Mouse (Mus musculus): Measurements from ENCODE around the gene Stx5a. TPM values are rescaled to one million over a fixed set of nuclear protein-coding genes. Genes with fewer than 3 reads are reported as not detected.
A peak's percentile ranks its signal among the peaks of the same experiment; 100 is the strongest.

Stx5a gene
- polyA plus RNA-seq, 1 experiment from 2014 or later: 175 TPM

- Histone ChIP-seq H3K4me3 (replicated peaks) (peak overlapping the region; percentile 92; the same call in 1 of the 2 replicates), H3K36me3 (peaks cover 39% of the 10 kb centered on the region), H3K4me2 (replicated peaks) (peak overlapping the region; percentile 56), H3K4me1 (peaks cover 20% of the 10 kb centered on the region), H3K9me3 (replicated peaks) (no peaks in the 10 kb centered on the region), H3K27ac (replicated peaks) (0 out of 2 replicates have a peak overlapping the region, but pooled peaks have one; percentile 92), H3K27me3 (no peaks in the 10 kb centered on the region), H3K9ac (no peak overlapping the region)
- ATAC-seq (ENCODE audit: insufficient number of reproducible peaks, low FRiP score, low TSS enrichment, low read depth): no peak
- WGBS: 74% methylated on average over 3 of the region's 3 CpGs
Observed at GRCm38 (mm10) chr19:8755652-8756051, 14.4 kb downstream of the Stx5a start.

- H3K9ac ChIP-seq: peak within 1 kb of the TSS; percentile 96
- peak; percentile 94 for ATAC-seq (ENCODE audit: insufficient number of reproducible peaks, low FRiP score, low TSS enrichment, low read depth)
- peak within 1 kb of the TSS; percentile 56 for H3K4me2 ChIP-seq (replicated peaks)
- no peaks in the 10 kb centered on the region for H3K9me3 ChIP-seq (replicated peaks)
- peak within 1 kb of the TSS; percentile 92 for H3K27ac ChIP-seq (replicated peaks)
- peaks cover 20% of the 10 kb centered on the region for H3K4me1 ChIP-seq
- under 1% methylated on average over 75 of the region's 75 CpGs for WGBS
- H3K36me3 ChIP-seq: peaks cover 29% of the 10 kb centered on the region
- H3K27me3 ChIP-seq: no peaks in the 10 kb centered on the region
- H3K4me3 ChIP-seq (replicated peaks): peak within 1 kb of the TSS; percentile 92
Observed at GRCm38 (mm10) chr19:8756635-8757387, 15.6 kb downstream of the Stx5a start, which contains the start of gene Nxf1. TSS of gene Nxf1 (plus strand) at chr19:8757073.

GRCm38 (mm10) chr19:8757471-8757998 lies 16.3 kb downstream of the Stx5a start:
- no peak for ATAC-seq (ENCODE audit: insufficient number of reproducible peaks, low FRiP score, low TSS enrichment, low read depth)
- Histone ChIP-seq H3K4me1 (peaks cover 20% of the 10 kb centered on the region), H3K27me3 (no peaks in the 10 kb centered on the region), H3K9me3 (replicated peaks) (no peaks in the 10 kb centered on the region), H3K4me2 (replicated peaks) (peak overlapping the region; percentile 56), H3K9ac (peak overlapping the region; percentile 96), H3K36me3 (peaks cover 28% of the 10 kb centered on the region), H3K4me3 (replicated peaks) (peak overlapping the region; percentile 92), H3K27ac (replicated peaks) (peak overlapping the region; percentile 92)
- 1% methylated on average over 14 of the region's 14 CpGs for WGBS

GRCm38 (mm10) chr19:8758899-8759298 lies 17.7 kb downstream of the Stx5a start:
- H3K4me2 ChIP-seq (replicated peaks): 0 out of 2 replicates have a peak overlapping the region, but pooled peaks have one; percentile 56
- 89% methylated on average over 2 of the region's 2 CpGs for WGBS
- H3K4me3 ChIP-seq (replicated peaks): no peak overlapping the region

GRCm38 (mm10) chr19:8760757-8761156 lies 19.5 kb downstream of the Stx5a start:
- no peak for ATAC-seq (ENCODE audit: insufficient number of reproducible peaks, low FRiP score, low TSS enrichment, low read depth)
- Histone ChIP-seq H3K4me3 (replicated peaks) (no peak overlapping the region), H3K27me3 (no peaks in the 10 kb centered on the region), H3K4me1 (peaks cover 12% of the 10 kb centered on the region), H3K9ac (no peak overlapping the region), H3K36me3 (peaks cover 37% of the 10 kb centered on the region), H3K4me2 (replicated peaks) (no peak overlapping the region), H3K27ac (replicated peaks) (no peak overlapping the region), H3K9me3 (replicated peaks) (no peaks in the 10 kb centered on the region)
- WGBS: 93% methylated on average over 2 of the region's 2 CpGs

More at GRCm38 (mm10) chr19:8758899-8759298, 17.7 kb downstream of the Stx5a start:
- H3K9me3 ChIP-seq (replicated peaks): no peaks in the 10 kb centered on the region
- no peak overlapping the region for H3K27ac ChIP-seq (replicated peaks)
- H3K27me3 ChIP-seq: no peaks in the 10 kb centered on the region
- H3K9ac ChIP-seq: no peak overlapping the region
- no peak for ATAC-seq (ENCODE audit: insufficient number of reproducible peaks, low FRiP score, low TSS enrichment, low read depth)
- H3K36me3 ChIP-seq: peaks cover 28% of the 10 kb centered on the region
- peaks cover 20% of the 10 kb centered on the region for H3K4me1 ChIP-seq

GRCm38 (mm10) chr19:8763276-8763675 lies 22.1 kb downstream of the Stx5a start:
- no peak overlapping the region for H3K4me2 ChIP-seq (replicated peaks)
- H3K27ac ChIP-seq (replicated peaks): no peak overlapping the region
- H3K4me1 ChIP-seq: peaks cover 1% of the 10 kb centered on the region
- 88% methylated on average over 4 of the region's 4 CpGs for WGBS
- H3K27me3 ChIP-seq: no peaks in the 10 kb centered on the region
- H3K36me3 ChIP-seq: peaks cover 62% of the 10 kb centered on the region
- H3K9ac ChIP-seq: no peak overlapping the region
- no peaks in the 10 kb centered on the region for H3K9me3 ChIP-seq (replicated peaks)
- no peak overlapping the region for H3K4me3 ChIP-seq (replicated peaks)
- no peak for ATAC-seq (ENCODE audit: insufficient number of reproducible peaks, low FRiP score, low TSS enrichment, low read depth)

- H3K4me2 ChIP-seq (replicated peaks): no peak overlapping the region
- WGBS: 97% methylated on average over 9 of the region's 9 CpGs
- no peaks in the 10 kb centered on the region for H3K27me3 ChIP-seq
- peaks cover 84% of the 10 kb centered on the region for H3K36me3 ChIP-seq
- H3K4me3 ChIP-seq (replicated peaks): no peak overlapping the region
- no peak overlapping the region for H3K27ac ChIP-seq (replicated peaks)
- no peak for ATAC-seq (ENCODE audit: insufficient number of reproducible peaks, low FRiP score, low TSS enrichment, low read depth)
- no peaks in the 10 kb centered on the region for H3K9me3 ChIP-seq (replicated peaks)
- peaks cover 5% of the 10 kb centered on the region for H3K4me1 ChIP-seq
- no peak overlapping the region for H3K9ac ChIP-seq
Observed at GRCm38 (mm10) chr19:8765562-8765961, 24.3 kb downstream of the Stx5a start.

- H3K4me3 ChIP-seq (replicated peaks): peak within 1 kb of the TSS; percentile 69
- 14% methylated on average over 29 of the region's 29 CpGs for WGBS
- H3K36me3 ChIP-seq: peaks cover 55% of the 10 kb centered on the region
Observed at GRCm38 (mm10) chr19:8770567-8771270, 29.5 kb downstream of the Stx5a start, which contains the start of gene Tmem223. TSS of gene Tmem223 (plus strand) at chr19:8770996.

GRCm38 (mm10) chr19:8772996-8773395 lies 31.8 kb downstream of the Stx5a start:
- Histone ChIP-seq H3K9me3 (replicated peaks) (no peaks in the 10 kb centered on the region), H3K36me3 (peaks cover 36% of the 10 kb centered on the region), H3K4me2 (replicated peaks) (peak overlapping the region; percentile 88), H3K4me3 (replicated peaks) (peak overlapping the region; percentile 78), H3K9ac (0 out of 2 replicates have a peak overlapping the region, but pooled peaks have one; percentile 1), H3K4me1 (peaks cover 25% of the 10 kb centered on the region), H3K27ac (replicated peaks) (peak overlapping the region; percentile 99), H3K27me3 (no peaks in the 10 kb centered on the region)
- WGBS: 83% methylated on average over 5 of the region's 5 CpGs
- no peak for ATAC-seq (ENCODE audit: insufficient number of reproducible peaks, low FRiP score, low TSS enrichment, low read depth)

More at GRCm38 (mm10) chr19:8770567-8771270, 29.5 kb downstream of the Stx5a start, which contains the start of gene Tmem223:
- H3K27ac ChIP-seq (replicated peaks): peak within 1 kb of the TSS; percentile 94
- H3K27me3 ChIP-seq: no peaks in the 10 kb centered on the region
- no peaks in the 10 kb centered on the region for H3K9me3 ChIP-seq (replicated peaks)
- peak within 1 kb of the TSS; percentile 67 for H3K4me2 ChIP-seq (replicated peaks)
- H3K4me1 ChIP-seq: peaks cover 25% of the 10 kb centered on the region
- no peak for ATAC-seq (ENCODE audit: insufficient number of reproducible peaks, low FRiP score, low TSS enrichment, low read depth)
- peak within 1 kb of the TSS; percentile 85 for H3K9ac ChIP-seq

- peak overlapping the region; percentile 99 for H3K27ac ChIP-seq (replicated peaks)
- H3K36me3 ChIP-seq: peaks cover 35% of the 10 kb centered on the region
- 55% methylated on average over 6 of the region's 6 CpGs for WGBS
Observed at GRCm38 (mm10) chr19:8773409-8773808, 32.2 kb downstream of the Stx5a start.

More at GRCm38 (mm10) chr19:8773409-8773808, 32.2 kb downstream of the Stx5a start:
- H3K9ac ChIP-seq: peak overlapping the region; percentile 95; the same call in 1 of the 2 replicates
- peak overlapping the region; percentile 78 for H3K4me3 ChIP-seq (replicated peaks)
- H3K4me2 ChIP-seq (replicated peaks): peak overlapping the region; percentile 88
- no peaks in the 10 kb centered on the region for H3K9me3 ChIP-seq (replicated peaks)
- ATAC-seq (ENCODE audit: insufficient number of reproducible peaks, low FRiP score, low TSS enrichment, low read depth): no peak
- H3K4me1 ChIP-seq: peaks cover 25% of the 10 kb centered on the region
- H3K27me3 ChIP-seq: no peaks in the 10 kb centered on the region
